Mouse (Mus musculus): ENCODE measurements around the gene Spem1.

DNA sequence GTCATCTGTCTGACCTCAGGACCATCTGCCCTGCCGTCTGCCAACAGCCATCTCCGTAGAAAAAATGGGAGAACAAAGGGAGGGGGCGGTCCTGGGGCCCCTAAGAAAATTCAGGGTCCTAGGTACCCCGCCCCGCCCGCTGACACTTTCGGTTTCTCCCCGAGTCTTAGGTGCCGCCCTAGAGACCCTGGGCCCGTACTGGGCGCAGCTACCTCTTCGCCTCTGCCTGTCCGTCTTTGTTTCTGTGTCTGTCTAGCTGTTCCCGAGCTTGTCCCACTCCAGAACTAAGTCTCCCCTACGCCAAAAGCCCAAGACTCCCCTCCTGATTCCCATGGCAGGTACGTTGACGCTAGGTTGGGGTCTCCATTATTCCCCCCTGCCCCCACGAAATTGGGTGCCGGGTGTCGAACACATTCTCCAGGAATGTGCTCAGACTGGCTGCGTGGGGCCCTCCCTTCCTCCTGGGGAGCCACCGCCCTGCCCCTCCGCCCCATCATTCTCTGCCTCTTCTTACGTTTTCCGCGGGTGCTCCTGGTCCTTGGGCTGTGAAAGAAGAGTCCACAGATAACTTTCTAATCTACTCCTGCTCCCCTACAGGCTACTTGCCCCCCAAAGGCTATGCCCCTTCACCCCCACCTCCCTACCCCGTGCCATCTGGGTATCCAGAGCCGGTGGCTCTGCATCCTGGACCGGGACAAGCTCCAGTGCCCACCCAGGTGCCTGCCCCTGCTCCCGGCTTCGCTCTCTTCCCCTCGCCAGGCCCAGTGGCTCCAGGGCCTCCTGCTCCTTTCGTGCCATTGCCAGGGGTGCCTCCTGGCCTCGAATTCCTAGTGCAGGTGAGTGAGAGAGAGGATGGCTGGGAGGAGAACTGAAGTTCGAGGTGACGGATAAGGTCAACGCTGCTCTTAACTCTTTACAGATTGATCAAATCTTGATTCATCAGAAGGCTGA is 25.0 kb upstream of the Spem1 start:
- TF ChIP-seq POLR2A (IDR thresholded peaks at IDR 0.05; ENCODE audit: borderline replicate concordance, extremely low read depth, low read depth, low read length), result no peak; the same call in 1 of the 2 replicates
- TF ChIP-seq CTCF (IDR thresholded peaks at IDR 0.05; ENCODE audit: insufficient read depth, low read length), result no peak
